Mouse (Mus musculus): ENCODE measurements around the gene Gm7735. TPM values are rescaled to one million over a fixed set of nuclear protein-coding genes. Genes with fewer than 3 reads are reported as not detected.
"Not testable (repeated sequence)": the region's sequence is repeated elsewhere in the genome, so short reads cannot be mapped to it uniquely, and the experiment has no call there.

The Gm7735 gene
- not detected for total RNA-seq (2021)
- long read RNA-seq: 0 reads

- DNase-seq (ENCODE audit: low spot score in 2 of 2): not testable (repeated sequence)
These were observed at the start of gene Gm7735 for GRCm38 (mm10) chr16:89169190-89169589. Gene Gm7735 (plus strand): TSS chr16:89169490.

GRCm38 (mm10) chr16:89140551-89140950 lies 28.7 kb upstream of the Gm7735 start, which contains the start of gene Gm6358:
Gene Gm6358 (plus strand): TSS chr16:89140851.
- no peak for DNase-seq (ENCODE audit: low spot score in 2 of 2)

- no peak for DNase-seq (ENCODE audit: low spot score in 2 of 2)
These were observed 18.5 kb upstream of the Gm7735 start, which contains the start of gene Gm10061 for GRCm38 (mm10) chr16:89150786-89151185. Gene Gm10061 (plus strand): TSS chr16:89151086.

GRCm38 (mm10) chr16:89157652-89158051 lies 11.6 kb upstream of the Gm7735 start, which contains the start of gene Gm9789:
Gene Gm9789 (plus strand): TSS chr16:89157952.
- DNase-seq (ENCODE audit: low spot score in 2 of 2): no peak

- DNase-seq (ENCODE audit: low spot score in 2 of 2): no peak
These were observed 5.1 kb downstream of the Gm7735 start, which contains the start of gene 1110057P08Rik for GRCm38 (mm10) chr16:89174435-89174834. Gene 1110057P08Rik (plus strand): TSS chr16:89174735.

- DNase-seq (ENCODE audit: low spot score in 2 of 2): no peak
These were observed 19.3 kb downstream of the Gm7735 start for GRCm38 (mm10) chr16:89188621-89189020.

- no peak for DNase-seq (ENCODE audit: low spot score in 2 of 2)
These were observed 36.3 kb downstream of the Gm7735 start, which contains the start of gene Krtap20-2 for GRCm38 (mm10) chr16:89205561-89205960. Gene Krtap20-2 (plus strand): TSS chr16:89205861.

Other genes starting within 250 kb of the Gm7735 start
- gene Krtap19-9b, start 237.2 kb upstream of the Gm7735 start, total RNA-seq (2021): not detected
- gene Krtap16-3, start 206.6 kb upstream of the Gm7735 start, total RNA-seq (2021): not detected
- not detected for gene Krtap22-2, start 158.7 kb upstream of the Gm7735 start, total RNA-seq (2021)
- not detected for gene Gm10229, start 154.2 kb upstream of the Gm7735 start, total RNA-seq (2021)
- gene Krtap6-1, start 137.8 kb upstream of the Gm7735 start, total RNA-seq (2021): not detected
- gene Gm10228, start 128.0 kb upstream of the Gm7735 start, total RNA-seq (2021): not detected
- not detected for gene Krtap6-5, start 121.6 kb upstream of the Gm7735 start, total RNA-seq (2021)
- gene 1110025L11Rik, start 105.5 kb upstream of the Gm7735 start, total RNA-seq (2021): not detected
- not detected for gene Krtap6-3, start 85.5 kb upstream of the Gm7735 start, total RNA-seq (2021)
- gene Gm6358, start 28.6 kb upstream of the Gm7735 start, total RNA-seq (2021): not detected
- not detected for gene Gm10061, start 18.4 kb upstream of the Gm7735 start, total RNA-seq (2021)
- not detected for gene Gm9789, start 11.5 kb upstream of the Gm7735 start, total RNA-seq (2021)
- gene 1110057P08Rik, start 5.2 kb downstream of the Gm7735 start, total RNA-seq (2021): not detected
- gene Krtap20-2, start 36.4 kb downstream of the Gm7735 start, total RNA-seq (2021): not detected
- gene Krtap21-1, start 234.4 kb downstream of the Gm7735 start, total RNA-seq (2021): not detected